Comparison of ENCODE assay signal across 9 mouse cellular contexts in the genomic region with DNA sequence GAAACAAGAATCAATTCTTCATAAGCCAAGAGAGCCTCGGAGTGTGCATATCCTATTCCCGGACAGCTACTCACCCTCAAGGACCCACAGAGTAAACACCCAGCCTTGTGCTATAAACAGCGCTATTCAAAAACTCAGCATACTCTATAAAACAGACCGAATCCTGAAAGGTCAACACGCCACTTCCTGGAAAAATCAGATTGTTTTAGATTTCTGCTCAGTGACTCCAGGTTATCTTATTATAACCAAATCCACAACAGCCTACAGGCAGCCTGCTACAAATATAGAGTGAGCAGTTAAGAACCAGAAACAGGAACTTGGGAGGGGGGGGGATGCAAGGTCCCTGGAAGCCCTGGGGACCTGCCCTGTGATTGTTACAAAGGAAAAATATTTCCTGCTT.
A peak's percentile ranks its signal among the peaks of the same experiment; 100 is the strongest.
DNase-seq lines count a peak whose midpoint lies in the region; ATAC-seq lines count a peak whose summit lies in the region.
"Had no signal": no experiment of that assay in that cellular context is flagged by ENCODE, and none has a peak within 500 bp of the region (broad histone marks: within the 10 kb centered on the region; RNA-seq: fewer than 3 reads in every experiment).

No protein-coding gene starts in this region.

- intact Hi-C loops in heart, postnatal 25 days (cut with DNase I), result loop anchor here (2.0 to 10.0 kb wide), 3 partner anchors 34 to 62 kb away; no protein-coding TSS in a partner anchor

- no peak for ATAC-seq in kidney, embryonic 14.5 days (ENCODE audit: low FRiP score, low TSS enrichment)
- ATAC-seq in midbrain, embryonic 14.5 days (ENCODE audit: low FRiP score, low TSS enrichment), result no peak
- no peak for ATAC-seq in forebrain, embryonic 14.5 days

- H3K36me3 ChIP-seq in kidney, embryonic 14.5 days (ENCODE audit: control insufficient read depth, insufficient read depth, low read length), result no peaks in the 10 kb centered on the region
- no peaks in the 10 kb centered on the region for H3K36me3 ChIP-seq in midbrain, embryonic 14.5 days (ENCODE audit: control insufficient read depth, insufficient read depth, low read length)
- no peaks in the 10 kb centered on the region for H3K36me3 ChIP-seq in forebrain, embryonic 14.5 days (ENCODE audit: control insufficient read depth, insufficient read depth, low read length)

- peak overlapping the region; percentile 75; the same call in 1 of the 2 replicates for H3K27ac ChIP-seq in kidney, embryonic 14.5 days (ENCODE audit: low read depth, low read length)
- H3K27ac ChIP-seq in midbrain, embryonic 14.5 days (replicated peaks; ENCODE audit: low read depth, low read length), result peak overlapping the region; percentile 38; the same call in 1 of the 2 replicates
- no peak overlapping the region for H3K27ac ChIP-seq in forebrain, embryonic 14.5 days (ENCODE audit: low read depth, low read length)

- H3K27me3 ChIP-seq in kidney, embryonic 14.5 days (ENCODE audit: control insufficient read depth, insufficient read depth, low read length), result no peaks in the 10 kb centered on the region
- H3K27me3 ChIP-seq in midbrain, embryonic 14.5 days (ENCODE audit: control insufficient read depth, insufficient read depth, low read length), result no peaks in the 10 kb centered on the region
- no peaks in the 10 kb centered on the region for H3K27me3 ChIP-seq in forebrain, embryonic 14.5 days (replicated peaks; ENCODE audit: control insufficient read depth, insufficient read depth, low read length)

- H3K4me3 ChIP-seq in kidney, embryonic 14.5 days (ENCODE audit: low read length), result no peak overlapping the region
- no peak overlapping the region for H3K4me3 ChIP-seq in midbrain, embryonic 14.5 days (replicated peaks; ENCODE audit: low read depth, low read length)
- H3K4me3 ChIP-seq in forebrain, embryonic 14.5 days (ENCODE audit: low read depth, low read length), result no peak overlapping the region

- H3K4me1 ChIP-seq in kidney, embryonic 14.5 days (ENCODE audit: control insufficient read depth, insufficient read depth, low read length), result peaks cover 19% of the 10 kb centered on the region
- H3K4me1 ChIP-seq in midbrain, embryonic 14.5 days (ENCODE audit: control insufficient read depth, insufficient read depth, low read length), result peaks cover 14% of the 10 kb centered on the region
- H3K4me1 ChIP-seq in forebrain, embryonic 14.5 days (ENCODE audit: control insufficient read depth, insufficient read depth, low read length), result peaks cover 11% of the 10 kb centered on the region; the same call in 1 of the 2 replicates

- H3K9ac ChIP-seq in kidney, embryonic 14.5 days (ENCODE audit: low read depth, low read length), result no peak overlapping the region
- H3K9ac ChIP-seq in midbrain, embryonic 14.5 days (replicated peaks; ENCODE audit: low read length), result no peak overlapping the region
- H3K9ac ChIP-seq in forebrain, embryonic 14.5 days (ENCODE audit: low read length), result no peak overlapping the region

- DNase-seq in heart, adult 8-10 months (ENCODE audit: low spot score), result peak; percentile 73
- DNase-seq in heart, postnatal 25 days (ENCODE audit: low spot score), result no peak
- peak; percentile 19 for DNase-seq in fibroblast of lung, adult 2 months (ENCODE audit: low read depth)
- no peak for DNase-seq in midbrain, embryonic 14.5 days
- DNase-seq in adipocyte (ENCODE audit: low spot score), result no peak
- no peak for DNase-seq in forebrain, embryonic 14.5 days (ENCODE audit: low spot score)
- no peak for DNase-seq in layer of hippocampus, adult 11-12 months (ENCODE audit: low spot score)
- DNase-seq: cerebellum, postnatal 10 days had no signal

- no peak overlapping the region for H3K4me2 ChIP-seq in kidney, embryonic 14.5 days (replicated peaks; ENCODE audit: low read depth, low read length)
- no peak overlapping the region for H3K4me2 ChIP-seq in midbrain, embryonic 14.5 days (ENCODE audit: low read length)
- no peak overlapping the region for H3K4me2 ChIP-seq in forebrain, embryonic 14.5 days (ENCODE audit: low read length)

- 55% methylated on average over 5 of the region's 5 CpGs for WGBS in kidney, embryonic 14.5 days
- 75% methylated on average over 5 of the region's 5 CpGs for WGBS in midbrain, embryonic 14.5 days
- WGBS in forebrain, embryonic 14.5 days, result 81% methylated on average over 5 of the region's 5 CpGs

- H3K9me3 ChIP-seq in kidney, embryonic 14.5 days (ENCODE audit: control insufficient read depth, low read length), result no peaks in the 10 kb centered on the region
- H3K9me3 ChIP-seq in midbrain, embryonic 14.5 days (ENCODE audit: control insufficient read depth, low read length), result no peaks in the 10 kb centered on the region
- no peaks in the 10 kb centered on the region for H3K9me3 ChIP-seq in forebrain, embryonic 14.5 days (replicated peaks; ENCODE audit: control insufficient read depth, low read length)

Comparison
In these comparisons a context has a peak if more than half of its experiments do, and no peak if none do; other contexts are left out.
1. DNase-seq: peak in heart, adult 8-10 months (single experiment) and fibroblast of lung, adult 2 months (single experiment); none in heart, postnatal 25 days (single experiment), midbrain, embryonic 14.5 days (single experiment), adipocyte (single experiment), forebrain, embryonic 14.5 days (single experiment) and layer of hippocampus, adult 11-12 months (single experiment).